Mouse (Mus musculus): ENCODE results near the gene Btbd6.

GRCm38 (mm10) chr12:112952433-112952832 lies 23.8 kb upstream of the Btbd6 start:
- TF ChIP-seq POLR2A (IDR thresholded peaks at IDR 0.05; ENCODE audit: insufficient read depth, low read depth, low read length) (no peak), CTCF (IDR thresholded peaks at IDR 0.05; ENCODE audit: insufficient read depth, low read depth, low read length) (no peak)
